Mouse (Mus musculus): ENCODE measurements around the gene H2-DMb2. TPM values are rescaled to one million over a fixed set of nuclear protein-coding genes. Genes with fewer than 3 reads are reported as not detected.

Gene H2-DMb2
- polyA plus RNA-seq, 1 experiment, result 38.9 TPM

- no peaks in the 10 kb centered on the region; the same call in 1 of the 2 replicates for H3K4me1 ChIP-seq (ENCODE audit: control insufficient read depth, insufficient read depth, low read length)
- WGBS, result 94% methylated on average over 7 of the region's 7 CpGs
- TF ChIP-seq CTCF (IDR thresholded peaks at IDR 0.05; ENCODE audit: control insufficient read depth, insufficient read depth, low read length) (no peak), POLR2A (IDR thresholded peaks at IDR 0.05; ENCODE audit: borderline replicate concordance, control insufficient read depth, low read depth, low read length) (no peak)
- no peak overlapping the region for H3K4me3 ChIP-seq (replicated peaks; ENCODE audit: control insufficient read depth, low read depth, low read length)
- no peak overlapping the region for H3K27ac ChIP-seq (ENCODE audit: control insufficient read depth, insufficient read depth, low read depth, low read length, poor library complexity)
Measured at GRCm38 (mm10) chr17:34114114-34114513, 29.0 kb upstream of the H2-DMb2 start.

- TF ChIP-seq CTCF (IDR thresholded peaks at IDR 0.05; ENCODE audit: control insufficient read depth, insufficient read depth, low read length), result no peak
- TF ChIP-seq POLR2A (IDR thresholded peaks at IDR 0.05; ENCODE audit: borderline replicate concordance, control insufficient read depth, low read depth, low read length), result no peak
- Histone ChIP-seq H3K4me1 (ENCODE audit: control insufficient read depth, insufficient read depth, low read length) (no peaks in the 10 kb centered on the region; the same call in 1 of the 2 replicates), H3K4me3 (replicated peaks; ENCODE audit: control insufficient read depth, low read depth, low read length) (peak overlapping the region; percentile 93), H3K27ac (ENCODE audit: control insufficient read depth, insufficient read depth, low read depth, low read length, poor library complexity) (no peak overlapping the region)
- WGBS, result 20% methylated on average over 7 of the region's 7 CpGs
Measured at GRCm38 (mm10) chr17:34116736-34117370, 26.3 kb upstream of the H2-DMb2 start.

GRCm38 (mm10) chr17:34117421-34118112 lies 25.5 kb upstream of the H2-DMb2 start:
- Histone ChIP-seq H3K4me1 (ENCODE audit: control insufficient read depth, insufficient read depth, low read length) (no peaks in the 10 kb centered on the region; the same call in 1 of the 2 replicates), H3K27ac (ENCODE audit: control insufficient read depth, insufficient read depth, low read depth, low read length, poor library complexity) (peak overlapping the region; percentile 99; the same call in 1 of the 2 replicates), H3K4me3 (replicated peaks; ENCODE audit: control insufficient read depth, low read depth, low read length) (peak overlapping the region; percentile 93)
- 0% methylated on average over 5 of the region's 5 CpGs for WGBS
- TF ChIP-seq POLR2A (IDR thresholded peaks at IDR 0.05; ENCODE audit: borderline replicate concordance, control insufficient read depth, low read depth, low read length) (no peak), CTCF (IDR thresholded peaks at IDR 0.05; ENCODE audit: control insufficient read depth, insufficient read depth, low read length) (no peak)

GRCm38 (mm10) chr17:34118113-34118872 lies 24.8 kb upstream of the H2-DMb2 start:
- under 1% methylated on average over 67 of the region's 67 CpGs for WGBS
- Histone ChIP-seq H3K27ac (ENCODE audit: control insufficient read depth, insufficient read depth, low read depth, low read length, poor library complexity) (peak overlapping the region; percentile 99), H3K4me3 (replicated peaks; ENCODE audit: control insufficient read depth, low read depth, low read length) (peak overlapping the region; percentile 93), H3K4me1 (ENCODE audit: control insufficient read depth, insufficient read depth, low read length) (no peaks in the 10 kb centered on the region; the same call in 1 of the 2 replicates)
- TF ChIP-seq POLR2A (IDR thresholded peaks at IDR 0.05; ENCODE audit: borderline replicate concordance, control insufficient read depth, low read depth, low read length) (no peak), CTCF (IDR thresholded peaks at IDR 0.05; ENCODE audit: control insufficient read depth, insufficient read depth, low read length) (no peak)

GRCm38 (mm10) chr17:34118873-34119248 lies 24.2 kb upstream of the H2-DMb2 start:
- Histone ChIP-seq H3K4me3 (replicated peaks; ENCODE audit: control insufficient read depth, low read depth, low read length) (peak overlapping the region; percentile 93), H3K4me1 (ENCODE audit: control insufficient read depth, insufficient read depth, low read length) (peaks cover 1% of the 10 kb centered on the region; the same call in 1 of the 2 replicates), H3K27ac (ENCODE audit: control insufficient read depth, insufficient read depth, low read depth, low read length, poor library complexity) (peak overlapping the region; percentile 99)
- TF ChIP-seq POLR2A (IDR thresholded peaks at IDR 0.05; ENCODE audit: borderline replicate concordance, control insufficient read depth, low read depth, low read length) (no peak), CTCF (IDR thresholded peaks at IDR 0.05; ENCODE audit: control insufficient read depth, insufficient read depth, low read length) (no peak)
- WGBS, result under 1% methylated on average over 38 of the region's 38 CpGs

GRCm38 (mm10) chr17:34119249-34120179 lies 23.6 kb upstream of the H2-DMb2 start, which contains the start of gene H2-DMa:
Gene H2-DMa, plus strand, starts transcription at chr17:34119541.
- peak within 1 kb of the TSS; percentile 99 for H3K27ac ChIP-seq (ENCODE audit: control insufficient read depth, insufficient read depth, low read depth, low read length, poor library complexity)
- H3K4me1 ChIP-seq (ENCODE audit: control insufficient read depth, insufficient read depth, low read length), result peaks cover 3% of the 10 kb centered on the region; the same call in 1 of the 2 replicates
- TF ChIP-seq POLR2A (IDR thresholded peaks at IDR 0.05; ENCODE audit: borderline replicate concordance, control insufficient read depth, low read depth, low read length) (peak; percentile 97), CTCF (IDR thresholded peaks at IDR 0.05; ENCODE audit: control insufficient read depth, insufficient read depth, low read length) (no peak)
- WGBS, result under 1% methylated on average over 96 of the region's 96 CpGs
- peak within 1 kb of the TSS; percentile 93 for H3K4me3 ChIP-seq (replicated peaks; ENCODE audit: control insufficient read depth, low read depth, low read length)

- TF ChIP-seq CTCF (IDR thresholded peaks at IDR 0.05; ENCODE audit: control insufficient read depth, insufficient read depth, low read length) (no peak), POLR2A (IDR thresholded peaks at IDR 0.05; ENCODE audit: borderline replicate concordance, control insufficient read depth, low read depth, low read length) (peak; percentile 75; the same call in 1 of the 2 replicates)
- WGBS, result under 1% methylated on average over 42 of the region's 42 CpGs
- peak overlapping the region; percentile 74 for H3K4me3 ChIP-seq (replicated peaks; ENCODE audit: control insufficient read depth, low read depth, low read length)
- H3K4me1 ChIP-seq (ENCODE audit: control insufficient read depth, insufficient read depth, low read length), result peaks cover 4% of the 10 kb centered on the region; the same call in 1 of the 2 replicates
- peak overlapping the region; percentile 99 for H3K27ac ChIP-seq (ENCODE audit: control insufficient read depth, insufficient read depth, low read depth, low read length, poor library complexity)
Measured at GRCm38 (mm10) chr17:34120180-34120723, 22.9 kb upstream of the H2-DMb2 start.
